Mouse (Mus musculus) lung, embryonic 15.5 days (tissue): ENCODE results near the gene Vps72. TPM values are rescaled to one million over a fixed set of nuclear protein-coding genes. Genes with fewer than 3 reads are reported as not detected.
"Not testable (repeated sequence)": the region's sequence is repeated elsewhere in the genome, so short reads cannot be mapped to it uniquely, and the experiment has no call there.

Experiments
- ATAC-seq: fragments of 200-750 bp; cut with Nextera tagmentation; 2 replicates; pipeline ENCODE4 v1.8.0; 2017; ENCODE audit warnings: moderate number of reproducible peaks, borderline replicate concordance; ENCODE audit not compliant: low FRiP score, low TSS enrichment; ENCODE audit errors: extremely low read depth
- H3K27ac ChIP-seq: fragments of 300-500 bp; sonication (generic); 2 replicates; pipeline ENCODE4 v1.5.1; 2015; ENCODE audit warnings: moderate library complexity, mild to moderate bottlenecking, inconsistent platforms
- H3K27me3 ChIP-seq: fragments of 300-500 bp; sonication (generic); 2 replicates; pipeline ENCODE4 v1.6.1; 2015; ENCODE audit warnings: inconsistent platforms
- H3K36me3 ChIP-seq: fragments of 300-500 bp; sonication (generic); 2 replicates; pipeline ENCODE4 v1.6.1; 2015; ENCODE audit warnings: inconsistent platforms
- H3K4me1 ChIP-seq: fragments of 300-500 bp; sonication (generic); 2 replicates; pipeline ENCODE4 v1.6.1; 2015; ENCODE audit warnings: inconsistent platforms
- H3K4me2 ChIP-seq: fragments of 300-500 bp; sonication (generic); 2 replicates; pipeline ENCODE4 v1.6.1; 2015; ENCODE audit warnings: inconsistent platforms, mild to moderate bottlenecking, moderate library complexity
- H3K4me3 ChIP-seq: fragments of 300-500 bp; sonication (generic); 2 replicates; pipeline ENCODE4 v1.5.1; 2015; ENCODE audit warnings: mild to moderate bottlenecking, inconsistent platforms
- H3K9ac ChIP-seq: fragments of 300-500 bp; sonication (generic); 2 replicates; pipeline ENCODE4 v1.6.1; 2015; ENCODE audit warnings: inconsistent platforms
- H3K9me3 ChIP-seq: fragments of 300-500 bp; sonication (generic); 2 replicates; pipeline ENCODE4 v1.6.1; 2016; ENCODE audit warnings: inconsistent platforms
- WGBS: fragments of 180-500 bp; shearing (Covaris S2); methylation state at CpG from one replicate; pipeline ENCODE4 v1.1.7; 2015; 5-methylcytosine and 5-hydroxymethylcytosine counted together
- polyA plus RNA-seq: library from polyadenylated mRNA; unstranded; fragments of >200 nt; fragmentation: Nextera tagmentation; extraction: Ambion mirVana; gene quantifications from 2 replicates; pipeline ENCODE4 v1.2.1, GENCODE M21; 2015

Vps72 gene
- polyA plus RNA-seq, 1 experiment from 2014 or later: 163 TPM

DNA sequence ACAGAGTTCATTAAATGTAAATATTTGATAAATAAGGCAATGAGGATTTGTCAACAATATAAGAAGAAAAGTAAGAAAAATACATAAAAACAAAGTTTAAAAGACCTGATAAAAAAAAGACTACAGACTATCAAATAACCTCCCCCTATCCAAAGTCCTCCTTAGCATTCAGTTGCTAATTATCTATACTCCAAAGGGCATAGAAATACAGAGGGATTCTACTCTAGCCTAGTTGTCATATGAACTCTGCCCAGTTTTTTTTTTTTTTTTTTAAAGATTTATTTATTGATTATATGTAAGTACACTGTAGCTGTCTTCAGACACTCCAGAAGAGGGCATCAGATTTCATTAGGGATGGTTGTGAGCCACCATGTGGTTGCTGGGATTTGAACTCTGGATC, 3.5 kb upstream of the Vps72 start:
- not testable (repeated sequence) for H3K36me3 ChIP-seq, H3K9ac ChIP-seq, H3K27me3 ChIP-seq, ATAC-seq, H3K9me3 ChIP-seq, H3K27ac ChIP-seq
- Histone ChIP-seq H3K4me2 (peak overlapping the region; percentile 69), H3K4me1 (peaks cover 14% of the 10 kb centered on the region), H3K4me3 (peak overlapping the region; percentile 89)

DNA sequence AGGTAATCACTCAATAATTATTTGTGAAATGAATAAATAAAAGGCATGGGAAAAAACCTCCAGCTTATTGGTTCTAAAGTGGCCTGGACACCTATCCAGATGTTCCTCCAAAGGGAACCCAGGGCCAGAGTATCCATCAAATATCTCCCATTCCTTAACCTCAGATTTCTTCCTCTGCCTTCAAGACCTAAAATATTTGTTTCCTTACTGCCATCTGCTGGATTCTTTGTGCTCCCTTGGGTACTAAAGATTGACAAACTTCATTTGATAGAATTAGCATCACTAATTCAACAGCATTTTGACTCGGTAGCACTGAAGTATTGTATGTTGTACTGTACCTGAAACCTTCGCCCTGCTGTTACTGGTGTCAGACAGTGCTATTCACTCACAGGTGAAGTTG, 2.9 kb upstream of the Vps72 start:
- Histone ChIP-seq H3K36me3 (0 out of 2 replicates have a peak, but pooled peaks cover 2% of the 10 kb centered on the region), H3K4me1 (peaks cover 20% of the 10 kb centered on the region), H3K27ac (no peak overlapping the region), H3K4me2 (no peak overlapping the region), H3K27me3 (no peaks in the 10 kb centered on the region), H3K9me3 (no peaks in the 10 kb centered on the region), H3K9ac (no peak overlapping the region), H3K4me3 (no peak overlapping the region)
- ATAC-seq: no peak
- WGBS: 69% methylated on average over 2 of the region's 2 CpGs

DNA sequence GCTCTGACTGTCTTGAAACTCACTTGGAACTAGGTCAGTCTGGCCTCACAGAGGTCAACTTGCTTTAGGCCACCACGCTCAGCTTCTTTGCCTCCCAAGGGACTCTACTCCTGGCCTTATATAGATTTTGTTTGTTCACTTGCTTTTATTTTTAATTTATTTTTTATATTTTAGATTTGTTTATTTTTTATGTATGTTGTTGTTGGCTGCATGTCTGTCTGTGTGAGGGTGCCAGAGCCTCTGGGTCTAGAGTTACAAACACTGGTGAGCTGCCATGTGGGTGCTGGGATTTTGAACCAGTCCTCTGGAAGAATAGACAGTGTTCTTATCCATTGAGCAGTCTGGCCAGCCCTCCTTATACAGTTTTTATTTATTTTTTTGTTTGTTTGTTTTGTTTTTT, 1.9 kb downstream of the Vps72 start:
- no peaks in the 10 kb centered on the region for H3K9me3 ChIP-seq
- 84% methylated on average over 1 of the region's 1 CpGs for WGBS
- no peaks in the 10 kb centered on the region for H3K27me3 ChIP-seq
- no peak overlapping the region for H3K4me3 ChIP-seq
- peaks cover 11% of the 10 kb centered on the region for H3K4me1 ChIP-seq
- peaks cover 12% of the 10 kb centered on the region for H3K36me3 ChIP-seq
- no peak for ATAC-seq
- no peak overlapping the region for H3K27ac ChIP-seq
- peak overlapping the region; percentile 55; the same call in 1 of the 2 replicates for H3K4me2 ChIP-seq
- H3K9ac ChIP-seq: no peak overlapping the region

DNA sequence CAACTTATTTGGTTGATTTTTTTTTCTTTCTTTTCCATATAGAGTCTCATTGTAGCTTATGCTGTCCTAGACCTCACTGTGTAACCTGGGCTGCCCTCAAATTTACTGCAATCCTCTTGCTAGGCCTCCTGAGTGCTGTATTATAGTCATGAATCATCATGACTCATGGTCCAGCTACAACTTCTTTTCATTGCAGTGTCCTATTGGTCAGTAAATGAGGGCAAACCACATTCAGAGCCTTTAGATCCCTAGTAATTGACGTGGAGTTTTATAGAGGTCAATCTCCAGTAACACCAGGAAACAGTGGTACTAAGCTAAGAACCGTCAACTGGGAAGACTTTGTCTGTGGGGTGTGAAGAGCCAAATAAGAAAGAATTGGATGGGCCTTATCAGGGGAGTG, 6.9 kb downstream of the Vps72 start:
- no peak overlapping the region for H3K4me2 ChIP-seq
- peaks cover 5% of the 10 kb centered on the region for H3K4me1 ChIP-seq
- ATAC-seq: no peak
- no peak overlapping the region for H3K4me3 ChIP-seq
- peaks cover 57% of the 10 kb centered on the region for H3K36me3 ChIP-seq
- H3K27ac ChIP-seq: no peak overlapping the region
- 91% methylated on average over 2 of the region's 2 CpGs for WGBS
- H3K9ac ChIP-seq: no peak overlapping the region
- H3K9me3 ChIP-seq: no peaks in the 10 kb centered on the region
- no peaks in the 10 kb centered on the region for H3K27me3 ChIP-seq

DNA sequence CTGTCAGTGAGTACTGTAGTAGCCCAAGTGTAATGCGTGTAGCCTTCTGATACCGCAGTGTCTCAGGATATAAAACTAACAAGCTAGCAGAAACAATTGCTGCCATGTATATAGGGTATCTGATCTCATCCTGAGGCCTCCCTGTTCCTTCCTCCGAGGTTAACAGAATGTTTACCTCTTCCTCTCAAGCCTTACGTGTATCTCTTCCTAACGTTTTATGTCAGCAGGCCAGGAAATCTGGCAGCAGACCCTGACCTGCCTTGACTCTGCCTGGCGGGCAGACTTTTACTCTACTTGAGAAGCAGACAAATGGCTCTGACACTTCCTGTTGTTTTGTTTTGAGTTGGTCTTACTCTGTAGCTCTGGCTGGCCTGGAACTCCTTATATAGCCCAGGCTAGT, 10.8 kb downstream of the Vps72 start:
- H3K27ac ChIP-seq: peak overlapping the region; percentile 79
- no peak overlapping the region for H3K4me2 ChIP-seq
- 57% methylated on average over 6 of the region's 6 CpGs for WGBS
- no peaks in the 10 kb centered on the region for H3K27me3 ChIP-seq
- H3K9me3 ChIP-seq: no peaks in the 10 kb centered on the region
- peaks cover 55% of the 10 kb centered on the region for H3K36me3 ChIP-seq
- no peak overlapping the region for H3K4me3 ChIP-seq
- peaks cover 19% of the 10 kb centered on the region for H3K4me1 ChIP-seq
- peak; percentile 53; the same call in 1 of the 2 replicates for ATAC-seq
- H3K9ac ChIP-seq: no peak overlapping the region

DNA sequence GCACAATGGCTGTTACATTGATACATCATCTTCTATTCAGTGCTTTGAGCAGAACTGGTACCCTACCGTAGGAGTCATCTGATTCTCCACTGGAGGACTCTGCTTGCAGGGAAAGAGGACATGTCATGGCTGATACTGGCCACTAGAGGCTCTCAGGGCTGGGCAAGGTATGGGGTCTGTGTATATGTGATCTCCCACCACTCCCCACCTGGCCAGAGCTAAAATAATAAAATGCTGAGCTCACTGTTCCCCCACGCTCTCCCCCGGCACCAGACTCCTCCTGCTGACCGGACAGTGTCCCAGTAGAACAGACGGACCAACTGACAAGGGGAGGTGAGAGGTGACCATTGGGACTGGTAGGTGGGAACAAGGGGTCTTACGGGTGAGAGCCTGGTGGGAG, 13.4 kb downstream of the Vps72 start, which contains the start of gene Tmod4:
Gene Tmod4 (plus strand): TSS at position 231 of the 400 bp plus-strand sequence.
- WGBS: 44% methylated on average over 6 of the region's 6 CpGs
- Histone ChIP-seq H3K36me3 (peaks cover 40% of the 10 kb centered on the region), H3K9me3 (no peaks in the 10 kb centered on the region), H3K27me3 (no peaks in the 10 kb centered on the region), H3K9ac (no peak within 1 kb of the TSS), H3K27ac (peak within 1 kb of the TSS; percentile 54), H3K4me2 (no peak within 1 kb of the TSS), H3K4me3 (no peak within 1 kb of the TSS), H3K4me1 (peaks cover 19% of the 10 kb centered on the region)
- peak; percentile 45; the same call in 1 of the 2 replicates for ATAC-seq

DNA sequence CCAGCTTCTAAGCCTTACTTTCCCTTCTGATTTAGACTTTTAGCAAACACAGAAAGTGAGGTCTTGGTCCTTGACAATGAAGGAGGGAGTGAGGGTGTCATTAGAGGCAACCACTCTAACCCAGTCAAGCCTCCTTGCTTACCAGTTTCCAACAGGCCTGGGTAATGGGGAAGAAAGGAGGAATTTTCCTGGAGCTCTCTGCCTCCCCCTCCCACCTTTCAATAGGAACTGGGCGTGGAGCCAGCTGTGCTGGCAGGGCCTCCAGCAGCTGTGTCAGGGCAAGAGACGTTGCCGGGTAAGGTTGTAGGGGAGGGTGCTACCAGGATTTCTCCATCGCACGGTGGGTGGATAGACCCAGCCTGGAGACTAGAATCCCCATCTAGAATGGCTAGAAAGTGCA, 14.2 kb downstream of the Vps72 start:
- Histone ChIP-seq H3K9ac (no peak overlapping the region), H3K9me3 (no peaks in the 10 kb centered on the region), H3K27ac (peak overlapping the region; percentile 54), H3K36me3 (peaks cover 39% of the 10 kb centered on the region), H3K4me3 (no peak overlapping the region), H3K27me3 (no peaks in the 10 kb centered on the region), H3K4me2 (no peak overlapping the region), H3K4me1 (peaks cover 19% of the 10 kb centered on the region)
- ATAC-seq: no peak
- 6% methylated on average over 5 of the region's 5 CpGs for WGBS

DNA sequence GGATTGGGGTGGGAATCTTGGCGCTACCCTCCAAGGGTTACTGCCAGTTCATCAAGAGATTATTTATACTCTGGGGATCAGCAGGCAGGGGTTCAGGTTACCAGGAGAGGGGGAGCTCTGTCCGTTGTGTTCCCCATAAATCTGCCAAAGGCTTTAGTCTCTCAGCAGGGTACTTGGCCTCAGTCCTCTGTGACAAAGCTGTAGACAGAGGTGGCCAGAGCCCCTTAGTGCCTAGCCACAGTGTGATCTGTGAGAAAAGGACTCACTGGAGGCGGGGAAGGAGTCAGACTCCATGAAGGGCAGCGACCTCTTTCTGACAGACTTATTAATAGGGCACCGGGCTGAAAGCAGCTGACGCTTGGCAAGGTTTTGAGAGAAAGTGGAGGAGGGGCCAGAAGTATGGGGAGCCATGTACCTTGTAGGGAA, 18.4 kb downstream of the Vps72 start:
- no peak for ATAC-seq
- 47% methylated on average over 6 of the region's 6 CpGs for WGBS
- Histone ChIP-seq H3K9me3 (no peaks in the 10 kb centered on the region), H3K4me1 (peaks cover 21% of the 10 kb centered on the region), H3K36me3 (peaks cover 15% of the 10 kb centered on the region; the same call in 1 of the 2 replicates), H3K27me3 (no peaks in the 10 kb centered on the region), H3K4me3 (no peak overlapping the region), H3K27ac (no peak overlapping the region), H3K4me2 (no peak overlapping the region), H3K9ac (no peak overlapping the region)

DNA sequence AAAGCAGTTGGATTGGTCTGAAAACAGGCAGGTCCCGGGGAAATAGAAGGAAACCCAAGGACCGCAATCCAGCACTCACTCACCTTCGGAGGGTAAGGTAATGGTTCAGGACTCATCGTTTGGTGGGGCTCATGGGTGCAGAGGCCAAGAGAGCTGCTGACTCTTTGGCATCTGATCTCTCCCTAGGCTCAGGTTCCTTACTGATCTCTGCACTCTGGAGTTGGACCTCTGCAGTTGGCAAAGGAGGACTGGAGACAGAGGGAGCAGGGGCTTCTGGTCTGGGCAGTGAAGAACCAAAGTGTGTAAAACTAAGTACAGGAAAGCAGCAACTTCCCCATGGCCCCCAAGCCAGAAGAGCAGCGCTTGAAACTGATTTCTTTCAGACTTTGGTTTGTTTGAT, 19.3 kb downstream of the Vps72 start:
- H3K9ac ChIP-seq: no peak overlapping the region

DNA sequence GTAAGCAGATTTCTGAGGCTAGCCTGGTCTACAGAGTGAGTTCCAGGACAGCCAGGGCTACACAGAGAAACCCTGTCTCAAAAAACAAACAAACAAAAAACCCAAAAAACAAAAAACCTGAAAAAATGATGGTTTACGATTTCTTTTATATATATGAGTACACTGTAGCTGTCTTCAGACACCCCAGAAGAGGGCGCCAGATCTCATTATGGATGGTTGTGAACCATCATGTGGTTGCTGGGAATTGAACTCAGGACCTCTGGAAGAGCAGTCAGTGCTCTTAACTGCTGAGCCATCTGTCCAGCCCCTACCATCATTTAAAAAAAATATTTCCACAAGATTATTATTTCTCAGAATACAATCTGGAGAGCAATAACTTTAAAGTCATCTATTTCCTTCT, 21.6 kb downstream of the Vps72 start:
- ATAC-seq, H3K27ac ChIP-seq, H3K9me3 ChIP-seq, H3K4me2 ChIP-seq, H3K27me3 ChIP-seq, H3K9ac ChIP-seq, H3K4me3 ChIP-seq: not testable (repeated sequence)
- H3K36me3 ChIP-seq: peaks cover 15% of the 10 kb centered on the region; the same call in 1 of the 2 replicates
- peaks cover 19% of the 10 kb centered on the region for H3K4me1 ChIP-seq
- 84% methylated on average over 2 of the region's 2 CpGs for WGBS

More for the DNA sequence above, 19.3 kb downstream of the Vps72 start:
- Histone ChIP-seq H3K27me3 (no peaks in the 10 kb centered on the region), H3K4me2 (no peak overlapping the region), H3K4me1 (peaks cover 13% of the 10 kb centered on the region), H3K27ac (no peak overlapping the region), H3K9me3 (no peaks in the 10 kb centered on the region), H3K4me3 (no peak overlapping the region), H3K36me3 (peaks cover 15% of the 10 kb centered on the region; the same call in 1 of the 2 replicates)
- ATAC-seq: no peak
- WGBS: 72% methylated on average over 5 of the region's 5 CpGs

DNA sequence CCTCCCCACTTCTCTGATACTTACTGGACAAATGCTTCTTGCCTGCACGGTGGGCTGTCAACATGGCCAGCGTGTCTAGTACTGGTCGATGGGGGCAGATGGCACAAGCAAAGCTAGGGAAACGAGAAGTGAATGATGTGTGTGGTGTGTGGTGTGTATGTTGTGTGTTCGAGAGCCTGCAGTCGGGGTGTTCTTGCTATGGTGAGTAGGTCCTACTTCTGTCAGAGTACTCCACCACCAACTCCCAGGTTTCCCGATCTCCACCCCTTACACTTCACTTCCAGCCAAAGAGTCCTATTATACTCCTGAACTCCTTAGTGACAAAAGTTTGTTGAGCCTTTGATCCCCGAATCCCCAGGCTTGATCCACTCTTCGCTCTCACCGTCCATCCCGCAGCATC, 22.4 kb downstream of the Vps72 start:
- Histone ChIP-seq H3K4me2 (peak overlapping the region; percentile 85), H3K36me3 (peaks cover 15% of the 10 kb centered on the region; the same call in 1 of the 2 replicates), H3K4me1 (peaks cover 19% of the 10 kb centered on the region), H3K27me3 (no peaks in the 10 kb centered on the region), H3K9ac (peak overlapping the region; percentile 78), H3K4me3 (peak overlapping the region; percentile 65), H3K27ac (peak overlapping the region; percentile 51; the same call in 1 of the 2 replicates), H3K9me3 (no peaks in the 10 kb centered on the region)
- no peak; the same call in 1 of the 2 replicates for ATAC-seq
- 47% methylated on average over 11 of the region's 11 CpGs for WGBS

DNA sequence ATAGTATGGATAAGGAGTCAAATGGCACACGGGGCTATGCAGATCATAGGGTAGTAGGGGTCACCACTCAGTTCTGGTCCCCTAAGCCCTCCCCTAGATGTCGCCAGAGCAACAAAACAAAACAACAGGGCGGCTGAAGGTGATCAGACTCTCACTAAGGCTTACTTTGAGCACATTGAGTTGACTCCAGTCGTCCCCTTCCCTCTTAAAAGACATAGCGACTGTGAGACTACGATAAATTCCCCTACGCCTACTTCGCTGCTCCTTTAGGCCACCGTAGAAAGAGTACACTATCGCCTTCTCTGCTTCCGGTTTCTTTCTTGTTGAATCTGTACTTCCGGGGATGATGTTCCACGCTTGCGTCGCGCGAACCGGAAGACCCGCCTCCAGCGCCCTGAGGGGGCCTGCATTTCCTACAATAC, 22.9 kb downstream of the Vps72 start, which contains the start of the genes Scnm1 and Lysmd1:
Gene Scnm1 (minus strand): TSS at position 332 of the 422 bp plus-strand sequence.
Gene Lysmd1 (plus strand): TSS at position 409 of the 422 bp plus-strand sequence.
- 0% methylated on average over 20 of the region's 20 CpGs for WGBS
- H3K27ac ChIP-seq: peak within 1 kb of the TSS; percentile 51
- H3K4me3 ChIP-seq: peak within 1 kb of the TSS; percentile 65

More for the DNA sequence above, 22.9 kb downstream of the Vps72 start, which contains the start of the genes Scnm1 and Lysmd1:
- Histone ChIP-seq H3K36me3 (peaks cover 15% of the 10 kb centered on the region; the same call in 1 of the 2 replicates), H3K9ac (peak within 1 kb of the TSS; percentile 78), H3K27me3 (no peaks in the 10 kb centered on the region), H3K4me1 (peaks cover 19% of the 10 kb centered on the region), H3K9me3 (no peaks in the 10 kb centered on the region), H3K4me2 (peak within 1 kb of the TSS; percentile 85)
- peak; percentile 88 for ATAC-seq
